Mouse (Mus musculus) C2C12 (cell line): Measurements from ENCODE around the gene Hist3h2ba. TPM values are rescaled to one million over a fixed set of nuclear protein-coding genes. Genes with fewer than 3 reads are reported as not detected.

Experiments
- H3K27me3 ChIP-seq: one replicate; pipeline ENCODE4 v1.6.1; 2011; ENCODE audit not compliant: control insufficient read depth, insufficient read depth, insufficient read length
- H3K36me3 ChIP-seq: one replicate; pipeline ENCODE4 v1.6.1; 2011; ENCODE audit not compliant: control insufficient read depth, insufficient read depth
- H3K4me3 ChIP-seq: one replicate; pipeline ENCODE4 v1.5.1; 2011; ENCODE audit warnings: mild to moderate bottlenecking, control low read depth; ENCODE audit not compliant: poor library complexity, insufficient read depth, severe bottlenecking
- H3K79me2 ChIP-seq: one replicate; pipeline ENCODE4 v1.6.1; 2011; ENCODE audit not compliant: control insufficient read depth, insufficient read depth
- H3K79me3 ChIP-seq: one replicate; pipeline ENCODE4 v1.6.1; 2011; ENCODE audit warnings: low read depth, control low read depth
- H3ac ChIP-seq: one replicate; pipeline ENCODE3; 2011; ENCODE audit warnings: low read depth; ENCODE audit not compliant: control insufficient read depth, insufficient read length
- CEBPB ChIP-seq: IDR thresholded peaks from one replicate; pipeline ENCODE4 v1.6.1; 2011; ENCODE audit warnings: low read depth, mild to moderate bottlenecking, control low read depth, moderate library complexity
- CTCF ChIP-seq: IDR thresholded peaks from one replicate; pipeline ENCODE4 v1.5.1; 2011; ENCODE audit not compliant: control insufficient read depth, insufficient read depth, insufficient read length
- FOSL1 ChIP-seq: IDR thresholded peaks from one replicate; pipeline ENCODE4 v1.8.0; 2011; ENCODE audit warnings: mild to moderate bottlenecking, low read length; ENCODE audit not compliant: poor library complexity, insufficient read depth, severe bottlenecking
- MAX ChIP-seq: IDR thresholded peaks from one replicate; pipeline ENCODE4 v1.6.1; 2011; ENCODE audit warnings: mild to moderate bottlenecking, control low read depth
- MYOD1 ChIP-seq: IDR thresholded peaks from one replicate; pipeline ENCODE4 v1.6.1; 2011; ENCODE audit warnings: low read depth; ENCODE audit not compliant: control insufficient read depth, insufficient read length
- MYOG ChIP-seq: IDR thresholded peaks from one replicate; pipeline ENCODE4 v1.6.1; 2011; ENCODE audit not compliant: control insufficient read depth, insufficient read length; ENCODE audit errors: extremely low read depth
- USF1 ChIP-seq: IDR thresholded peaks from one replicate; pipeline ENCODE4 v1.6.1; 2011; ENCODE audit warnings: low read depth, mild to moderate bottlenecking, control low read depth, moderate library complexity
- polyA plus RNA-seq: library from polyadenylated mRNA; unstranded; fragments of >200 nt; fragmentation: generic; extraction: Trizol; gene quantifications from one replicate; pipeline ENCODE4 v1.2.1, GENCODE M21; 2012; ENCODE audit warnings: missing spikeins

The Hist3h2ba gene
- polyA plus RNA-seq, 1 experiment, result 1.6 TPM

- Histone ChIP-seq H3K79me3 (peaks cover 17% of the 10 kb centered on the region), H3K4me3 (peak within 1 kb of the TSS; percentile 57), H3ac (peak within 1 kb of the TSS; percentile 87), H3K79me2 (peaks cover 29% of the 10 kb centered on the region), H3K27me3 (peaks cover 4% of the 10 kb centered on the region), H3K36me3 (peaks cover 24% of the 10 kb centered on the region)
- TF ChIP-seq MYOG, result no peak
- no peak for TF ChIP-seq MYOD1
- TF ChIP-seq MAX, result peak; percentile 50
- TF ChIP-seq USF1, result peak; percentile 59
- peak; percentile 4 for TF ChIP-seq CEBPB
- TF ChIP-seq CTCF, result peak; percentile 41
- no peak for TF ChIP-seq FOSL1
Measured at GRCm38 (mm10) chr11:58954420-58955142, 5.9 kb downstream of the Hist3h2ba start, which contains the start of the genes Hist3h2a and Trim17. Gene Hist3h2a, plus strand, starts transcription at chr11:58954685. Gene Trim17, plus strand, starts transcription at chr11:58954685.

- Histone ChIP-seq H3K79me2 (peaks cover 29% of the 10 kb centered on the region), H3K4me3 (peak overlapping the region; percentile 57), H3ac (peak overlapping the region; percentile 87), H3K79me3 (peaks cover 17% of the 10 kb centered on the region), H3K27me3 (peaks cover 4% of the 10 kb centered on the region), H3K36me3 (peaks cover 24% of the 10 kb centered on the region)
- TF ChIP-seq MYOD1 (no peak), CTCF (no peak), MYOG (no peak), FOSL1 (no peak), CEBPB (no peak), MAX (no peak), USF1 (no peak)
Measured at GRCm38 (mm10) chr11:58955143-58955867, 6.6 kb downstream of the Hist3h2ba start.

DNA sequence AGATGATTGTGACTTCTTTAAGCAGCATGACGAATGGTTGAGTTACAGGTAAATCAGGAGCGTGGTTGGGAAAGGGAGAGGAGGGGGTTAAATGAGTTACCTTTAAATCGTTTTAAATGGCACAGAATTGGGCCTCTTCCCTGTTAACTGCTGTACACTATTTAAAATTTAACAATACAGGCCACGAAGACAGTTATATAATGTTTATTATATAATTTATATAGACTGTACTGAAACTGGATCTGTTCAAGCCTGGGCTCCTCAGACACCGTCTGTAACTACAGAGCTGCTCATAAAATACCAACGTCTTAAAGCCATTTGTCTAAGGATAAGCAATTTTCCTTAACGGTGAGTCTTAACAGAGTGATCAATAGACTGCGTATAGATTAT lies 7.1 kb downstream of the Hist3h2ba start:
- peaks cover 17% of the 10 kb centered on the region for H3K79me3 ChIP-seq
- peaks cover 4% of the 10 kb centered on the region for H3K27me3 ChIP-seq
- peak overlapping the region; percentile 87 for H3ac ChIP-seq
- no peak for TF ChIP-seq CEBPB
- no peak for TF ChIP-seq MYOG
- no peak for TF ChIP-seq USF1
- TF ChIP-seq MAX, result no peak
- TF ChIP-seq CTCF, result no peak
- TF ChIP-seq FOSL1, result no peak
- no peak for TF ChIP-seq MYOD1
- H3K79me2 ChIP-seq, result peaks cover 29% of the 10 kb centered on the region
- H3K36me3 ChIP-seq, result peaks cover 24% of the 10 kb centered on the region
- H3K4me3 ChIP-seq, result peak overlapping the region; percentile 57

GRCm38 (mm10) chr11:58957226-58957914 lies 8.7 kb downstream of the Hist3h2ba start:
- peaks cover 29% of the 10 kb centered on the region for H3K79me2 ChIP-seq
- no peak overlapping the region for H3ac ChIP-seq
- H3K4me3 ChIP-seq, result no peak overlapping the region
- H3K79me3 ChIP-seq, result peaks cover 17% of the 10 kb centered on the region
- H3K36me3 ChIP-seq, result peaks cover 24% of the 10 kb centered on the region
- no peaks in the 10 kb centered on the region for H3K27me3 ChIP-seq
- no peak for TF ChIP-seq FOSL1
- TF ChIP-seq MYOD1, result no peak
- no peak for TF ChIP-seq MYOG
- TF ChIP-seq USF1, result no peak
- no peak for TF ChIP-seq CEBPB
- TF ChIP-seq CTCF, result no peak
- no peak for TF ChIP-seq MAX

DNA sequence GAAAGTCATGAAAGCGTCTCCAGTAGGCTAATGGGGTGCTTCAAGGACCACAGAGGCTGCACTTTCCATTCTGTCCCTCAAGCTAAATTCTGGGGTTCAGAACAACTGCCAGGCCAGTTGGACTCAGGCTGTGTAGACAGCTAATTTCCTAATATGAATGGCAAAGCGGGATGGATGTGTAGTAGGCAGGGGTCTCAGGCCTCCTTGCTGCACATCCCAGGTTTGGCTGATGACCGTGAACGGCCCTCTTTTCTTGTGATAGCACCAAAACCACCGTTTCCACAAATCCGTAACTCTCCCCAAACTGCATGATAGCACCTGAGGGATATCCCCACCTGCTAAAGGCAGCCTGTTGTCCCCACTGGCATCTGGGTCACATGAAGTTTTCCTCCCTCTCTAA lies 9.8 kb downstream of the Hist3h2ba start:
- Histone ChIP-seq H3K79me3 (peaks cover 17% of the 10 kb centered on the region), H3K27me3 (no peaks in the 10 kb centered on the region), H3K4me3 (no peak overlapping the region), H3K79me2 (peaks cover 29% of the 10 kb centered on the region), H3K36me3 (peaks cover 24% of the 10 kb centered on the region), H3ac (no peak overlapping the region)
- TF ChIP-seq FOSL1 (no peak), MYOG (no peak), MYOD1 (no peak), CTCF (no peak), USF1 (no peak), CEBPB (no peak), MAX (no peak)
